Mouse (Mus musculus) ovary, adult 18-20 months (tissue): ENCODE measurements around the gene Fam20b.
"Not testable (repeated sequence)": the region's sequence is repeated elsewhere in the genome, so short reads cannot be mapped to it uniquely, and the experiment has no call there.

Experiments
- DNase-seq: peaks from one replicate; pipeline ENCODE4 v3.0.0; 2022; ENCODE audit warnings: low spot score, mixed read lengths

The Fam20b gene

DNA sequence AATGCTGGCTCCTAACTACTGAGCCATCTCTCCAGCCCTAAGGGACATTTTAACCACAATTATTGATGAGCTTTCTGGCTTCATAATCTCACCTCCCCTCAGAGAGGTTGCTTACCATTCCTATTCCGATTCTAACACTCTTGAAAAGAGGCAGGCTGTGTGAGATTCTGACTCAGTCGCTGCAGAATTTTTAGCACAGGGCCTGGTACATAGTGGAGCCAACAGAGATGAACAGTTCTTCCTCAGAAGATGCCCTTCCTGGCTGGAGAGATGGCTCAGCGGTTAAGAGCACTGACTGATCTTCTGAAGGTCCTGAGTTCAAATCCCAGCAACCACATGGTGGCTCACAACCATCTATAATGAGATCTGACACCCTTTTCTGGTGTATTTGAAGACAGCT lies 47.0 kb downstream of the Fam20b start:
- no peak for DNase-seq

DNA sequence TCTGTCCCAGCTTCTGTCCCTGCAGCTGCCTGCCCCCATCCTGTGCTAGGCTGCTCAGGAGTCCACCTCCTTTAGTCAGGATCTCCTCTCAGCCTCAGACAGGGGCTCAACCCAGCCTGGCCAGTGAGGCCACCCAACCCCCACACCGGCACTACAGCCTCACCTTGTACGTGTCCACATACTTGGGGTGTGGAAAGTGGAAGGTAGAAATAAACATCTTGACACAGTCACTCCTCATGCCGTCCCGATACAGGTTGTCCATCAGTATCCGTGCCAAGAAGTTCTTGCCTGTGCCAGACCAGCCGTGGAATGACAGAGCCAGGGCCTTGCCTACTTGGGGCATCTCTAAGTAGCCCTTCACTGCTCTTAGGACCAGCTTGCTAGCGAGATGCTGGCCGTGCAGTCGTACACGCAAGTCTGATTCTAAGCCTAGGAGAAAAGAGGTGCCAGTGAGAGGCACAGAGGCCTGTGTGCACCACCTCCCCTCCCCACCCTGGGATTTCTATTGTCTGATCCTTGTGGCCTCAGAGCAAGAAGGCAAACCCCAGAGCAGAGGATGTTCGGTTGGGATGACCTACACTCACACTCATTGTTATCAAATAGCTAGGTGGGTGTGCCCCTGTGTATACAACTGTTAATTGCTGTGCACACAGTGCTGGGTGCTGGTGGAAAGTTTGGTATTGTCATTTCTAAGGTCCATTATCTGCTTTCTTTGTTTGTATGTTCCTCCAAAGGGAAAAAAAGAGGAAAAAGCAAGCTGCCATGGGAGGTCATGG lies 49.5 kb downstream of the Fam20b start:
- DNase-seq: no peak

DNA sequence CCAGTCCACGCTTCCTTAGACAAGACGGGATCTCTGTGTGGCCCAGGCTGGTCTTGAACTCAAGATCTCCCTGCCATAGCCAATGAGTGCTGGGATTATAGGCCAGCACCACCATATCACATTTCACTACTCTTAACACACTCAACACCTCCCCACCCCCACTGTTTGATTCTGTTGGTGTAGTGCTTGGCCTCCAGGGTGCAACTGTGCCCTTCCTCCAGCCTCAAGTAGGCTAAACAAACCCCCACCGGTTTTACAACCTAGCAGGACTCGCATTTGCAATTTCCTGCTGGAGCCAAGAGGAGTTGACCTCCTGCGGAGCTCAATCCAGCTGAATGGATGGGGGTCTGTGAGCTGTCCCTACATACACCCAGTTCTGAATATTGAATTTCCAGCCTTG lies 50.3 kb downstream of the Fam20b start:
- DNase-seq: no peak

DNA sequence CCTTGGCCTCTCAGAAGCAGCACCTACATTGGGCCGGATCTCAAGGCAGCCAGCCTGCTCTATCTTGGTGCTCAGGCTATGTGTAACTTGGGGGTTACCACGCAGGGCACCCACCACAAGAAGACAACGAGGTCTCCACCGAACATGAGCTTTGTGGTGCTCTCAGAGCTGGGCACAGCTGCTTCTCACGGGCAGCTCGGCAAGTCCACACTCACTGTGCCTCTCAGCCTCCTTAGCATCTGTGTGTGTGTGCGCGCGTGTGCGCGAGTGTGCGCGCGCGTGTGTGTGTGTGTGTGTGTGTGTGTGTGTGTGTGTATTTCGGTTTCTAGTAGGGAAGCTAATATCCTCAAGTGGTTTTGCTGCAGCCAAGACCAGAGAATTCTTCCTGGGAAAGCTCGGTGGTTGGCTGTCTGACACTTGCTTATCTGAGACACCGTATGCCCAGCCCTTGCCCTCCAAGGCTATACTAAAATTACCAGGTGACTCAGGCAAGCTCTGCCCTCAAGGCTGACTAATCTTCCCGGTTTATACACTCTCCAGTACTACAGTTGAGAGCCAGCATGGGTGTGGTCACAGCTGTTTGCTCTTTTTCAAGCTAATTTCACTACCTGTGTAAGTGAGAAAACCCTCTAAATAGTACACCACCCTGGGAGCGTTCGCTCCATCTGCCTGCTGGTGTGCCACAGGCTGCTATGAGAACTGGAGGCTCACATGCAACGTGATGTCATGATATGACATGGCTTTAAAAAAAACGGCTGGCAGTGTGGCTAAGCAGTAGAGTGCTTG lies 51.6 kb downstream of the Fam20b start:
- no peak for DNase-seq

DNA sequence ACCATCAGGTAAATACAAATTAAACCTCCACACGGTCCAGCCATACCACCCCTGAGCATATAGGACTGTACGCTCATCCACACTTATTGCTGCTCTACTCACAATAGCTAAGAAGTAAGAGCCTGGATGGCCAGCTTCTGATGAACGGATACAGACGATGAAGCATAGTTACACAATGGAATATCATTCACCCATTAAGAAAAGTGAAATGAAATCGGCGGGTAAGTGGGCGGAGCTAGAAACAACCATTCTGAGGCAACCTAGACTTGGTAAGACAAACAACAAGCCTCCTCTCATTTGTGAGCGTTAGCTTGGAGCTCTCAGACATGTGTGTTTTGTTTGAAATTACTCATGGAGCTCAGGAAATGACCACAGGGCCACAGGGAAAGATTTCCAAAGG lies 53.1 kb downstream of the Fam20b start:
- DNase-seq: no peak

DNA sequence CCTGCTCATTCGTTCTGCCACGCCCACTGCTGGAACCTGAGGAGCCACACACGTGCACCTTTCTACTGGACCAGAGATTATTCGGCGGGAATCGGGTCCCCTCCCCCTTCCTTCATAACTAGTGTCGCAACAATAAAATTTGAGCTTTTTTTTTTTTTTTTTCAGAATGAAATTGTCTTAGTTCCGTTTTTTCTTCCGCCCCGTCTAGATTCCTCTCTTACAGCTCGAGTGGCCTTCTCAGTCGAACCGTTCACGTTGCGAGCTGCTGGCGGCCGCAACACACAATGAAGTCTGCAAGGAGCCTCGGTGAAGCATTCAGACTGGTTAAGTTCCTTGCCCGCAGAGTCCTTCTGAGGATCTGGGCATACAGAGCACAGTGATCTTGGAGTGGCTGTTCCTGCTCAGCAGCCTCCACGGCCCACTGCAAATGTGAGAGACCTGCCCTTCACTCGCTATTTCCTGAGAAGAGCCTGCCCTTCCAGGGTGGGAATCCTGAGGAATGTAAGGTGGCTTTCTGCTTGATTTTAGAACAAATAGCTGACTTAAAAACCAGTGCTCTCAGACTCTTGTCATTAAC lies 58.1 kb downstream of the Fam20b start:
- not testable (repeated sequence) for DNase-seq

DNA sequence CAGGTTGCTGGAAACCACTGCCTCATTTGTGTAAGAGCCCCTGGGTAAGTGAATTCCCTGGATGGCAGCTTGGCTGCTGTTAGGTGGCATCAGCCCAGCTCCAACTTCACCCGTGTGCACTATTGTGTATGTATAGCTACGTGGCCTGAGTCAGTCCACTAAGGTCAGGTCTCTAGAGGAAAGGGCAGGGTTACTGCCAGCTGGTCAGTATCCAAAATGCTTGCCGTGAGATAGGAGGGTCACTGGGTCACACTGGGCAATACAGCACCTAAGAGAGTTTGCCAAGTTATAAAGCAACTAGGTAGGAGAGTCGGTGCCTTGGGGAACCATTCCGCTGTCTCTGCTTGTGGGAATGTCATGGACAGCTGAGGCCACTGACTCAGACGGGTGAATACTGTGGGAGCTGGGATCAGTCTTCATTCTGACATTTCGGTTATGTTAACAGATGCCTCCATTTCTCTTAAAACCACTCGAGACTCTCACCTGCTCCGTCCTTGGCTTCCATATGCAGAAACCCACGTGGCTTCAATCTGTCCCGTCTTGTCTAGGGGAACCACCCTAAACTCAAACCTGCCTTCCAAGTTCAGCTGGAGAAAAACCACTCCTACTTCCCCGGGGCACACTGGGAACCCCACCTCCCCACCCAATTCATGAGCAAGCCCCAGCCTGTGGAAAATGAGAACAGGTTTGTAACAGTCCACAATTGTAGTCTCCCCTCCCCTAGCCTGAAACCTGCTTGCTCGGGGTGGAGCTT lies 58.8 kb downstream of the Fam20b start:
- DNase-seq: no peak

DNA sequence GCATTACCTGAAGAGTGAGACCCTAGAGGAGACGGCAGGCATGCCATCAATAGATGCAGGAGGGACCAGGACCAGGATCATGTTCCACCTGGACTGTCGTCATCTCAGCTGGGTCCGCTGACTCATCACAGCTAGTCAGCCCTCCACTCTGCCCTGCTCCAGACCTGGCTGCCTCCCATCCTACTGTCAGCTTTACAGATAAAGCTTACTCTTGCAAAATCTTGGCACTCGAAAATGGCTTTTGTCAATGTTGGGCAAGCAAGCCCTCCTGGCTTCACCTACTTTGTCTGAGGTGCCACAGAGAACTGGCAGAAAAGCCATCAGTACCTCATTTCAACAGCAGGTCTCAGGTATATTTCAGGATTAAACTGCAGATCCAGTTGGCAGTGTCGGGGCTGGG lies 60.2 kb downstream of the Fam20b start:
- DNase-seq: no peak

DNA sequence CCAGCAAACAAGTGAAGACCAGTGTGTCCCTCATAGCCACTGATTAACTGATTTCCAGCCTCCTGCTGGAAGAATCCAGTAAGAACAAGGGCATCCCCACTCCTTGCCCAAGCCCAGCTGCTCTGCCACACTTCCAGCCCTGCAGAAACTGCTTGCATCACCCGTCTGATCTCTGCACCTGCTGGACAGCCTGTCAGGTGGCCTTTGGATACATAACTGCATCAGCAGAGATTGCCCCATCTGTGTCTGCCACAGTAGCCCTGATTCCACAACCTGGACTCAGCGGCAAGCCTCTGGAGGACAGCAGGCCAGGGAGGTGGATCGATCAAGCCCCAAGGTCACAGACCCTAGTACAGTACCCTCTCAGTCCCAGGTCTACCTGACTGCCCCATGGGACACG lies 61.4 kb downstream of the Fam20b start:
- no peak for DNase-seq

DNA sequence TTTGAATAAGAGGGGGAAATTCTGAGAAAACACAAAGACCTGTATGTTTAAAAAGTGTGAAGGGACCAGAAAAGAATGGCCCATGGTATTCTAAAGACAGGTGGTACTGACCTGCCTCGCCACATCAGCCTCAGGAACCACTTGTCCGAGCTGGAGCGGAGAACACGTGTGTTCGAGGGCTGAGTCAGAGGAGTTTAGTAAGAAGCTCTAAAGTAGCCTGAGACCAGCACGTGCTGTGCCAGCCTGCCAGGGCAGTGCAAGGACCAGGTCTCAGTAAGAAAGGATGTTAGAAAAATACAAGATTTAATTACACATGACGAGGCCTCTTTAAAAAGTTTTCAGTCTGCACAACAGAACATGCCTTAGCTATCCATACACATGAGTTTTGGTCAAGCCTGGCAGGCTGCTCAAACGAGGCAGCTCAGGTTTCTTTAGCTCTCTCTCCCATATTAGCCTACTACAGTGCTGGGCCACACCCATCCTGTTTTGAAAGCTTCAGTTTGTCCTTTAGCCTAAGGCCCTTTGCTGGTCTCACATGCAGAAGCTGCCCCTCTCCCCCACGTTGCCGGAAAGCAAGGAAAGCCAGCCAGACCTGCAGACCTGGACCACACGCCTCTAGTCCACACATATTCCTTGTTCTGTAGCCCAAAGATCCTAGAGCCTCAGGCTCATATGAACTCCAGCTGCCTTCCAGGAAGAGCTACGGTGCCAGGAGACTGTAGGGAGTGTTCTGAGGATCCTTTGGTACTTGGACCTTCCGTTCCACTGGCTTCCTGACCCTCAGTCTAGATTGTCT lies 64.0 kb downstream of the Fam20b start:
- DNase-seq: no peak

DNA sequence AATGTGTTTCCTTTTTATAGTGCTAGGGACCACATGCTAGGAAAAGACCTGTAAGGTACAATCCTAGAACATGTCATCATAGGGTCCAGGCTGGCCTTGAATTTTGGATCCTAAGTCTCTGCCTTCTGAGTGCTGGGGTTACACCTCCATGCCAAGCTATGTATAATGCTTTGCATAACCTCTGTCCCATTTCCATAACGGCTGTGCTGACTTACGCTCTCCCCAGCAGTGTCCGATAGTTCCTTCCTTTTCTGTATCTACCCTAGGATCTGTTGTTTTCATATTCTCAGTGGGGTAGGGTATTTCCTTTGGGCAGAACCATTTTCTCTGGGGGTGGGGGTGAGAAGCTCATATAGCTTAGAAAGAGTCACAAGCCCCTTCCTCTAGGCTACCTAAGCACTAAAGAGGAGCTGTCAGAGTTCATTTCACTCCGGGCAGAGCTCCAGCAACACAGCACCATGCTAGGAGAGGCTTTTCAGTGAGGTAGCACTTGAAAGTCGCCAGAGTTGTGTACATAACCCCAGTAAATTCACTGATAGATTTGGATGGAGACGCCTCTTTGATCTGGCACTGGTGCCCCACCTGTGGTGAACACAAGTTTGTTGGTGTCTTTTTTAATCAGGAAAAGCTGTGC lies 66.6 kb downstream of the Fam20b start:
- no peak for DNase-seq

DNA sequence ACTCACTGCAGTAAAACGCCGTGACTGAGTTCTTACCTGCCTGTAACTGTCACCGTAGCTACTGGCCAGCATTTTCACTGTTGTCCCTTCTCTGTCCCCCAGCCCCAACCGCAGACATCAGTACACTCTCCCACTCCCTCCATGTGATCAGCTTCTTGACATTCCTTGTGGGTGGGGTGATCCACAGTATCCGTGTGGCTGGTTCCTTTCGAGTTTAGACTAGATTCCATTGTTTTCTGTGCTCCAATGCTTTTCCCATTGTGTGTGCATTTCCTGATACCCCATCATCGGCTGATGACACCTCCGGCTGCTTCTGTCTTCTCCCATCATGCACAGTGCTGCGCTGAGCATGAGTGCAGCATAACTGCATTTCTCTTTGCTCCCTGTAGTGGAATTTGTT lies 68.3 kb downstream of the Fam20b start:
- no peak for DNase-seq

DNA sequence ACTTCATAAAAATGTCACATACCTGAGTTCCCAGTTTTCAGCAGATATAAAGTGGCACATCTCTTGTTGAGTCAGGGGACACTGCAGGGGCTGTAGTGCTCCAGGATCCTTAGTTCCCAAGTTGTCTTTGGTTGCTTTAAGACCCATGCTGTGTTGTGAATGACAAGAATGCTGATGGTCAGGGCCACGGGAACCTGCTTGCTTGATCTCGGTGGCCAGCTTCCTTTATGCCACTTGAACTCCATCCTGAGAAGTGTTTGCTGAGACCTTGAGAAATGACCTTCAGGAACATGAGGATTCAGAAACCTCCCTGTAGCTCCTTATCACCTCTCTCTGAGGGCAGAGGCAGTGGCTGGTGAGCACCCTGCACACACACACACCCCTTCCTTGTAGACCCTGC lies 70.2 kb downstream of the Fam20b start:
- no peak for DNase-seq

DNA sequence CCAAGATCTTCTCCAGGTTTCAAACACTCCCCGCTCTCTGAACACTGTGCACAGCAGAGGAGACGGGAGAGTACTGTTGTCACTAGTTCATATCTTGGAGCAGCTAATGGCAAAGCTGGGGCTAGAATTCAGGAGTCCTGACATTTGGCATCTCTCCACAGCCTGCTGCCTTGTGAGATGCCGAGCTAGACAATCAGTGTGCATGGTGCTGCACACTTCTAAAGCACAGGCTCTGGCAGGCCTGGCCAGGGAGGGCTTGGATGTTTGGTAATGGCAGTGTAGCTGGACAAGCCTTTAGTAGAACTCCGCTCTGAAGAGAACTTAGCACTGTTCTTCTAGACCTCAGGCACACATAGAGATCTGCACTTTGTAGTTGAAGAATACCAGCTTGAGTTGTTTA lies 72.9 kb downstream of the Fam20b start:
- no peak for DNase-seq

DNA sequence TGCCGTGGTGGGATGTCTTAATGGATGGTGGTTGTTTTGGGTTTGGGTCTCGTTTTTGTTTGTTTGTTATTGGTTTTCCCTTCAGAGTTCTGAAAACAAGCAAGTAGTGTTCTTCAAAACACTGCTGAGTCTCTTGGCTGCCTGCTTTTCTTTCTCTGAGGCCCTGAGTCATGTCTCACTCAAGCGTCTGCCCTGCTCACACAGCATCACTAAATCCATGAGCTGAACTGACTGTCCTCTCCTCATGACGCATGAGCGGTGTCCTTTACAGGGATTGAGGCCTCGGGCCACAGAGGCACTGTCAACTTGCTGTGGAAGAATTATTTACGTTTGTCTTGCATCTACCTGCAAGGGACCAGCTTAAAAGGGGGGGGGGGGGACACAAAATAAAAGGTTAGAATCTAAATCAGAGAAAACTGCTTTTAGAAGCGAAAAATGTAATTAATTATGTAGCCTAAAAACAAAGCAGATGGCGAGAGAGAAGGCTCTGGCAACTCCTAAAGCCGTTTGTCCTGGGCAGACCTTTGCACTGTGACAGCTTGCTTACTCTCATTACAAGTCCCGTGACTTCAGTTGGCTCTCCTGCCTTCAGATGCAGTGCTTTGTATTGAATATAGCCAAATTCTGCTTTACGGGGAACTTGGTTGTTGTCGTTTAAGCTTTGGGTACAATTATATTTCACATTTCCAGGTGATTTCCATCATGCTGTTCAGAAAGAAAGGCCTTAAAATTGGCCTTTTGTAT lies 73.9 kb downstream of the Fam20b start:
- no peak for DNase-seq

DNA sequence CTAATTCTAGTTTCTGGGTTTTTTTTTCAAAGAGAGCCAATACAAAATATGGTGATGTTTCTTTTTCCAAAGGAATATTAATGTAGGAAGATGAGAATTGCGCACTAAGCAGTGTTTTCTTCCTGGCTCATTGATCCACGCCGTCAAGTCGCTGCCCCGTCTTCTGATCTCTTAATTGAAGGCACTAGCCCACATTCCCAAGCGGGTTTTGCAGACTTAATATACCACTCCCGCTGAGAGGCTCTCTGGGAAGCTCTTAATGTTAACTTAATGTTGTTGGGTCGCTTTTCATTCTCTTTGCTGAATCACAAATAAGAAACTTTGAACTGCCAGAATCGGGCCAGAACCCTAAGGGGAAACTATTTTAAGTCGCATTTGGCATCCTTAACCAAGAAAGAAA lies 74.8 kb downstream of the Fam20b start:
- no peak for DNase-seq

DNA sequence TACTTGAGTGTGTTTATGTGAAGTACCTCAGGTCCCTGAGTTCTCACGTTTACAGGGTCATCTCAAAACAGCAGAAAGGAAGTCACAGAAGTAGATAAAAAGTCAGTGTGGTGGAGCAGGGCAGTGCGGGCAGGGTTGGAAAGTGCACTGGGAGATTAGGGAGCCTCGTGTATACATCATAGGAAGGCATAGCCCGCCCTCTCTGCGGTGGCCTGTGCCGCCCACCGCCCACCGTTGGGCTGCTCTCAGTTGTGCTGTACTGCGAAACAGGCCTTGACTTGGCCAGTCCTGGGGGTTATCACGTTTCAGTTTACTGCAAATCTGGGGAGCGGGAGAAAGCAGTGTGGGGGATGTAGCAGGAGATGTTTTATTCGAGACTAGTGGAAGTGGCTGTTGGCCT lies 76.1 kb downstream of the Fam20b start:
- DNase-seq: no peak

DNA sequence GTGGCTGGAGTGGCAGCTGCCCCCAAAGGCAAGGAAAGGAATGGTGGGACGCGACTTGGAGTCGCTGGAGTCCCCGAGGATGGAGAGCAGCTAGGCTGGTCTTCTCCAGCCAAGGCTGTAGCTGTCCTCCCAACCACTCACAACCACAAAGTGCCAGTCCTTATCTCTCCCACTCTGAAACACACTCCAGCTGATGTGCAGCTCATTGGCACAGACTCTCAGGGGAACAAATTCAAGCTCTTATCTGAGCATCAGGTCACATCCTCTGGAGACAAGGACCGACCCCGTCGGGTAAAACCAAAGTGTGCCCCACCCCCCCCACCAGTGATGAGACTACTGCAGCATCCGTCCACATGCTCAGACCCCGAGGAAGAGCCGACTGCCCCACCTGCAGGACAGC lies 77.1 kb downstream of the Fam20b start:
- DNase-seq: no peak

DNA sequence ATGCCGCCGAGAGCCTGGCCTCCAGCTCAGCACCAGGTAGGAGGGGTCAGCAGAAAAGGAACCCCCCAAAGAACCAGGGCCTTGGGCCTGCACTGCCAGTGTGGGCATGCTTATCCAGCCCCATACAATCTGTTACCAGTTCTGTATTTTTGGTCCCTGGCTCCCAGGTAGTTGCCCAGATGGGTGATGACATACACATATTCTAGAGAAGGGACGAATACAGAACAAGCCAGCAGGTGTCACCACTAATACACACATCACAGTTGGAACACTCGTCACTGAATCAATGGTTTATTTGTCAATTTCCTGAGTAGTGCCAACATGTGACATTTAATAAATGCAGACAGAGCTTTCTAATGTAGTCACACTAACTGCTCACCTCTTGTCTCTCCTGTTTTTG lies 78.3 kb downstream of the Fam20b start:
- DNase-seq: no peak

DNA sequence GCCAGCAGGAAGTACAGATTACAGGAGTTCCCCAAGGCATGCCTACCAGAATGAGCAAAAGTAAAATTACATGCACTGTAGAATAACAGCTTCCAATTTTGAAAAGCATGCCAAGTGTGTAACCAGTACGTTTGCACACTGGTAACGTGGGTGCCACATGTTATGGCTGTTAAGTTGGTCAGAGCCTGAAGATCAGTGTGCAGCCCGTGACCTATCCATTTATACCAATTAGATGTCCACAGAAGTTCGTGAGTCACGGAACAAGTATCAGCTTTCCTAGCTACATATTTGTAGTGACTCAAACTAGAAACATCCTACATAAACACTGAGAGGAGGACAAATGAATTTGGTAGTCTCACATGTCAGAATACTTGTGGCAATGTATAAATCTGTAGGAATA lies 79.4 kb downstream of the Fam20b start:
- DNase-seq: no peak

DNA sequence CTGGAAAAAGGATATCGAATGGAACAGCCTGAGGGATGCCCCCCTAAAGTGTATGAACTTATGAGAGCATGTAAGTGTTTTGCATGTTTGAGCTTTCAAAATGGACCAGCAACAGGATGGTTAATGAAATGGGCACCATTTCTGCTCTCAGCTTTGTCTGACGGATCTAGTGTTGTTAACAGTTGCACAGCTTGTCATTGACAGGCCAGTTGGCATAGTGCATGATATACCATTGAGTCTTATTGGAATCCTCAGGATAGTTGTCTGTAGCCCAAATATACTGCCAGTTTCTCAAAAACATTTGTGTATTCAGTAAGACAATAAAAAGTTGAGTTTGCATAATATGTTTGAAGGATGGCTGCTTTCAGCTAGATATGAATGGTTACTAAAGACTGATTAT lies 83.7 kb downstream of the Fam20b start:
- DNase-seq: no peak
